Mouse (Mus musculus) thymus, adult 2 months (tissue): ENCODE measurements around the gene Adgrl1.

Experiments used
- CTCF ChIP-seq: fragments of 200-500 bp; IDR thresholded peaks from 2 replicates; pipeline ENCODE4 v1.5.1; 2012; ENCODE audit warnings: mild to moderate bottlenecking, control low read depth, low read length, moderate library complexity, borderline replicate concordance; ENCODE audit not compliant: control insufficient read depth, poor library complexity, insufficient read depth; ENCODE audit errors: extremely low read depth
- POLR2A ChIP-seq: fragments of 200-500 bp; IDR thresholded peaks from 2 replicates; pipeline ENCODE4 v1.6.1; 2012; ENCODE audit warnings: mild to moderate bottlenecking, low read length, control low read depth, moderate library complexity; ENCODE audit not compliant: control insufficient read depth, poor library complexity, insufficient read depth; ENCODE audit errors: extremely low read depth

- TF ChIP-seq POLR2A: no peak
- TF ChIP-seq CTCF: no peak
Measured at GRCm38 (mm10) chr8:83982449-83982848, 82.5 kb downstream of the Adgrl1 start.
